Mouse (Mus musculus) embryonic fibroblast, embryonic 13.5 days (primary cell): Measurements from ENCODE around the gene Sh3gl1. TPM values are rescaled to one million over a fixed set of nuclear protein-coding genes. Genes with fewer than 3 reads are reported as not detected.

Experiments used
- H3K27ac ChIP-seq: 2 replicates; pipeline ENCODE4 v1.5.1; 2012; ENCODE audit warnings: low read length, control low read depth, inconsistent platforms; ENCODE audit not compliant: insufficient read depth
- H3K4me1 ChIP-seq: 2 replicates; pipeline ENCODE4 v1.6.1; 2011; ENCODE audit warnings: low read length; ENCODE audit not compliant: control insufficient read depth, insufficient read depth
- H3K4me3 ChIP-seq: 2 replicates; pipeline ENCODE4 v1.5.1; 2011; ENCODE audit warnings: mild to moderate bottlenecking, control low read depth, low read length; ENCODE audit not compliant: insufficient read depth
- CTCF ChIP-seq: IDR thresholded peaks from 2 replicates; pipeline ENCODE4 v1.5.1; 2011; ENCODE audit warnings: mild to moderate bottlenecking, control low read depth, low read length, moderate library complexity, borderline replicate concordance; ENCODE audit not compliant: insufficient read depth
- POLR2A ChIP-seq: IDR thresholded peaks from 2 replicates; pipeline ENCODE4 v1.6.1; 2011; ENCODE audit warnings: low read depth, mild to moderate bottlenecking, control low read depth, low read length, moderate library complexity
- polyA plus RNA-seq: library from polyadenylated mRNA; stranded (reverse); fragments of >200 nt; gene quantifications from 2 replicates; pipeline ENCODE4 v1.2.4, GENCODE M21; 2011; ENCODE audit warnings: low read depth; ENCODE audit not compliant: missing spikeins, insufficient read length

Gene Sh3gl1
- polyA plus RNA-seq, 1 experiment = 105 TPM

DNA sequence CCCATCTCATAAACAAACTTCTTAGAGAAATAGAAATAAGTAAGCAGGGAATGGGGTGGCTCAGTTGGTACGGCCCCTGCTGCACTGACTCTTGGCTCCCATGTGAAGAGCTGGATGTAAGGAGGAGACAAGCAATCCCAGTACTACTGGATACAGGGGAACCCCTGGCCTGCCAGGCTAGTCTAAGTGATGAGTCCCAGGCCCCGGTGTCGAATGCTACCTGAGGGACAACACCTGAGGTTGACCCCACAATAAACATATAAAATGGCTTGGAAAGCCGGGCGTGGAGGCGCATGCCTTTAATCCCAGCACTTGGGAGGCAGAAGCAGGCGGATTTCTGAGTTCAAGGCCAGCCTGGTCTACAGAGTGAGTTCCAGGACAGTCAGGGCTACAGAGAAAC, 5.0 kb downstream of the Sh3gl1 start:
- no peak for TF ChIP-seq POLR2A
- TF ChIP-seq CTCF = no peak
- no peak overlapping the region for H3K4me3 ChIP-seq
- 0 out of 2 replicates have a peak overlapping the region, but pooled peaks have one; percentile 8 for H3K27ac ChIP-seq
- H3K4me1 ChIP-seq = peaks cover 38% of the 10 kb centered on the region

DNA sequence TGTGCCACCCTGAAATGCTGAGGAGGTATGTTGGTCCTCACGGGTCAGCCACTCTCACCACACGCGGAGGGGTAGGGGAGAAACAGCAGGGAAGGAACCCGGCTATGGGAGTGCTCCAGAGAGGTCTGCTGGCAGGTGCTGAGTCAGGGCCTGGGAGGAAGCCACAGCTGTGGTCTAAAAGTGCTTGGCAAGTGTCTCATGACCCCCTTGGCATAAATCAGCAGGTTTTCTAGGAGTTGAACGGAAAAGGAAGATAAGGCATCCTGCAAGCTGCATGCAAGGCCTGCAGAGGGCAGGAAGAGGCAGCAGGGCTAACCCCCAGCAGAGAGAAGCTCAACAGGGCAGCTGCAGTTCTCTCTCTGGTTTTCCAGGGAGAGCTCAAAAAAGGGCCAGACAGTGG, 5.5 kb downstream of the Sh3gl1 start:
- Histone ChIP-seq H3K27ac (no peak overlapping the region), H3K4me1 (peaks cover 41% of the 10 kb centered on the region), H3K4me3 (no peak overlapping the region)
- TF ChIP-seq CTCF (peak; percentile 15; the same call in 1 of the 2 replicates), POLR2A (no peak)

DNA sequence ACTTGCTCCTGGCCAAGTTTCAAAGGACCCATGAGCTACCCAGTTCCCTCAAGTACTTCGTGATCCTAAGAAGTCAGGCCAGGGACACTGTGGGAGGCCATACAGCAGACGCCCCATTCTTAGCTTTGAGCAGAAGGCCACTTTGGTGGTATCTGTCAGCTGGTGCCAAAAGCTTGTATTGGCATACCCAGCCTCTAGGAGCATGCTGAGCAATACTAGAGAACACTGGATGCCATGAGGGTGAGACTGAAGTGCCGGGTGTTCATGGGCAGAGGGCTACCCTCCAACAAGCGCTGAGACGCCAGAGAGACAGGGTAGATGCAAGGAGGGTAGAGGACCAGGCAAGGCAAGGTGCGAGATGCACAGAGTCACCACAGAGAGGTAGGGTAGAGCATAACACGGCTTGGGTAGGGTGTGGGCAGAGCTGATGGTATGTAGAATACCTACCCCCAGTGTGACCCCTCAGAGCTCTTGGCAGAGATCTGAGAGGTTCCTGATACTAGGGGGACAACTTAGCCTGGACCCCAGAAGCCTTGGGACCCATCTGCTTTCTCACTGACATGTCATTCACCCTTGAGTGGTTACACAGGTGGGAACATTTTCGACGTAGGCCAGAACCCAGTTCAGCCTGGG, 6.1 kb downstream of the Sh3gl1 start:
- no peak overlapping the region for H3K27ac ChIP-seq
- TF ChIP-seq CTCF = no peak
- TF ChIP-seq POLR2A = no peak
- H3K4me1 ChIP-seq = peaks cover 44% of the 10 kb centered on the region
- no peak overlapping the region for H3K4me3 ChIP-seq

DNA sequence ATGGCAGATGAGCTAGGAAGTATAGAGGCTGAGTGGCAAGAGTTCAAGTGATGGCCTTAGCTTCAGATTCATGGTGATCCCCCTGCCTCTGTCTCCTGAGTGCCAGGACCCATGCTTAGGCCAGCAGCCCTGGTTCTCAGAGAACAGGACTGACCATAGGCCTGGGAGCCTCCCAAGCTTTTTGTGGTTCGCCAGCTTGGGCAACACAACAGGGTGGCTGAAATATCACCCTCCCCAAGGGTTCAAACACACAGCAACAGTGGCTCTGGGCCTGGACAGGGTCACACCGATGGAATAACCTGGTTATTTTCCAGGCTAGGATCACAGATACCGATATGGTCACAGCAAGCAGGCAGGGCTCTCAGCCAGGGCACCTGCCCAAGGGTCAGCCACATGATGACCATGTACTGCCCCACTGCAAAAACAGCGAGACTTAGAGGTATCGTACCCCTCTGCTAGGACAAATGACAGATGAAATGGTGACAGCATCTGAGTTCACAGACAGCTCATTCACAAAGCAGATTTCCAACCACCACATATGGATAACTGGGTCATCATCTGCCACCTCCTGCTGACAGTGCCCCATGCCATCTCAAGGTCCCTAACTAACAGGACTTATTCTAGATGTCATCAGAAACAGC, 8.5 kb downstream of the Sh3gl1 start:
- Histone ChIP-seq H3K27ac (no peak overlapping the region), H3K4me3 (no peak overlapping the region), H3K4me1 (peaks cover 47% of the 10 kb centered on the region)
- TF ChIP-seq POLR2A = no peak
- TF ChIP-seq CTCF = no peak

DNA sequence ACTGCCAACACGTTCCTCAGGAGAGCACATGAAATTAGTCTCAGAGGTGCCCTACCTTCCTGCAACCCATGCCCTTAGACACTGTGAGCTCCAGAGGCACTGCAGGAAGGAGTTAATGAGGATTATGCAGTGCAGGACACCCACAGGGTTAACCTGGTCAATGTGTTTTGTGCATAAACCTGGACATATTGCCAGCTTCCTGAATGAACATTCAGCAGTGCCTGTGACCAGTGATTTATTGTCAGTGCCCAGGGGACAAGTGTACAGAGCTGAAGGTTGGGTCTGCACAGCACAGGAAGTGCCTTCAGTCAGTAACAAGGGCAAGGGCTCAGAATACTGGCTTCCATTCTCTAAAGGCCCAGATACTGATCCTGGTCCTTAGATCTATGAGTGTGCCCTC, 9.6 kb downstream of the Sh3gl1 start:
- peaks cover 45% of the 10 kb centered on the region for H3K4me1 ChIP-seq
- H3K4me3 ChIP-seq = no peak overlapping the region
- peak overlapping the region; percentile 74 for H3K27ac ChIP-seq
- no peak for TF ChIP-seq CTCF

DNA sequence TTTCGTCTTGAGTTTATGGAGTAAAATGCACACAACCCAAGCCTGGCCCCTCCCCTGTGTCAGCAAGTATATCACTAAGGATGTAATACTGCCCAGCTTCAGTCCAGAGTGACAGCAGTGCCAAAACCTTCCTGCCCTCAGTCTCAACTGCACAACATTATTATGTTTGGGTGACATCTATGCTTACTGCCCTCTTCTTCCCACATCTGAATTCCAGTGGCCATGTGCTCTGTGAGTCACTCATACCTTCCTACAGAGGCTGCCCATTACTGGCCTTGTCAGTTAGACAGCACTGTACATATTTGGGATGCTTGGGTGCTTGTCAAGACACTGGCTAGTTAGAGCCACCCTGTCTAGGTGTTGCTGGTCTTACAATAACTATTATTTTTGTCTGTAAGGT, 10.1 kb downstream of the Sh3gl1 start:
- H3K4me1 ChIP-seq = peaks cover 42% of the 10 kb centered on the region
- H3K4me3 ChIP-seq = no peak overlapping the region
- TF ChIP-seq POLR2A (no peak), CTCF (no peak)
- H3K27ac ChIP-seq = peak overlapping the region; percentile 82

DNA sequence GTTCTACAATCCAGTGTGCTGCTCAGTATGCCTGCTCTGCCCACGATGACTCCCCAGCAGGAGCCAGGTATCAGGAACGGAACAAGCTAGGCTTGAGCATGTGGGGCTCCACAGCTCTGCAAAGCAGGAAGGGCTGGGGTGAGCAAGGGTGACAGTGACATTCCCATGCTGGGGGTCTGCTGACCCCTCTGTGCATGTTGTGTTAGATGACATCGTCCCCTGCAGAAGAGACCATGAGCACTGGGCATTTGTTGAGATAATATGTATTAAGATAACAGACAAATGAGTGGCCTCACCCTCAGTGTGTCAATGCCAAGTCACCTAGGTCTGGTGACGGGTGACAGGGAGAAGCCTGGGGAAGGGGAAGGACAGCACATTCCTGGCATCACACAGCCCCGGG, 11.5 kb downstream of the Sh3gl1 start:
- Histone ChIP-seq H3K4me1 (peaks cover 30% of the 10 kb centered on the region), H3K27ac (no peak overlapping the region; the same call in 1 of the 2 replicates)
- no peak for TF ChIP-seq POLR2A
- no peak for TF ChIP-seq CTCF

DNA sequence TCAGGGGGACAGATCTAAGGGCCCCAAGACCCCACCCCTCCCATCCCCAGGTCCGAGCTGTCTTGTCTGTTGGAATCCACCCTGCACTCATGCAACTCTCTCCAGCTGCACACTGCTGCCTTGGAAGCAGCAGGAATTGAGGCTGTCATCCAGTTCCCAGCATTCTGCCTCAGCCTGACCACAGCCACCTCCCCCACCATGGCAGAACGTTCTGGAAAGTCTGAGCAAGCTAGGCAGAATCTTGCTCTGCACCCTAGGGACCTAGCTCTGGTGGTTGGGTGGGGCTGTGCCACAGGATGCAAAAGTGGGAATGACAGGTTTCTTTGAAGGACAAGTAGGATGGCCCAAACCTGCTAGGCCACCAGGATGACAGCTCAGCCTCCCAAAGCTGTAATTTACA, 12.0 kb downstream of the Sh3gl1 start:
- no peak overlapping the region; the same call in none of the 2 replicates for H3K27ac ChIP-seq
- no peak overlapping the region for H3K4me3 ChIP-seq
- TF ChIP-seq CTCF = no peak
- TF ChIP-seq POLR2A = no peak
- peaks cover 30% of the 10 kb centered on the region for H3K4me1 ChIP-seq

More for the DNA sequence above, 11.5 kb downstream of the Sh3gl1 start:
- H3K4me3 ChIP-seq = no peak overlapping the region

DNA sequence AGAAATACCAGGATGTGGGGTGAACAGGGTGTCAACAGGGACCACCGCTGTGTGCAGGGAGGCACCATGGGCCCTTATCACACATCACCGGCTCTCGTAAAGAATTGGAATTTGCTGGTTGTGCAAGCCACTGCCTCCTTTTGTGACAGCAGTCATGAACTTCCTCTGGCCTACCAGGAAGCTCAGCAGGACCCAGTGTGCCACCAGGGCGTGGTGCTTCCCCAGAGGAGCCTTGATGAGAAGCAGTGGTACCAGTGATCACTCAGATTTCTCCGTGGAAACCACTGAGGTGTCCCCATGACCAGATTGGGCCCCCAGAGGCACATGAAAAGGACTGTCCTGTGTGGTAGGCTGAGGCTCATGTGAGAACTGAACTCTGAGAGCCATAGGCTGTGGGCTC, 13.0 kb downstream of the Sh3gl1 start:
- peak overlapping the region; percentile 8; the same call in 1 of the 2 replicates for H3K27ac ChIP-seq
- no peak overlapping the region for H3K4me3 ChIP-seq
- H3K4me1 ChIP-seq = peaks cover 27% of the 10 kb centered on the region
- TF ChIP-seq CTCF = no peak
- no peak for TF ChIP-seq POLR2A

DNA sequence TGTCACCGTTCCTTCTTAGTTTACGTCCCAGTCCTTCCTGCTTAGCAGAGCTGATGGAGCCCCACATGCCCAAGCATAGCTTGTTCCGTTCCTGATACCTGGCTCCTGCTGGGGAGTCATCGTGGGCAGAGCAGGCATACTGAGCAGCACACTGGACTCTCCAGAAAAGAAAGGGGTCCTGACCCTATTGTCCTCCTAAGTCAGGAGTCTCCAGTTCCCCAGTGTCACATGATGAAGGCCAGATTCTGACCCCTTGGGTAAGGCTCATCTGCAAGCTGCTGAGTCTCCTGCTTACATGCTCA, 13.5 kb downstream of the Sh3gl1 start:
- TF ChIP-seq CTCF (no peak), POLR2A (no peak)

More for the DNA sequence above, 13.5 kb downstream of the Sh3gl1 start:
- H3K4me1 ChIP-seq = peaks cover 27% of the 10 kb centered on the region
- no peak overlapping the region for H3K27ac ChIP-seq
- H3K4me3 ChIP-seq = no peak overlapping the region
